Mouse (Mus musculus) kidney, embryonic 14.5 days (tissue): ENCODE results near the gene Abcb9. TPM values are rescaled to one million over a fixed set of nuclear protein-coding genes. Genes with fewer than 3 reads are reported as not detected.

ENCODE experiments used
- ATAC-seq: fragments of 200-750 bp; cut with Nextera tagmentation; 2 replicates; pipeline ENCODE4 v1.8.0; 2017; ENCODE audit warnings: moderate number of reproducible peaks, mild to moderate bottlenecking, moderate TSS enrichment, moderate library complexity; ENCODE audit not compliant: low FRiP score, low TSS enrichment
- H3K27ac ChIP-seq: fragments of 300-500 bp; sonication (generic); 2 replicates; pipeline ENCODE4 v1.5.1; 2014; ENCODE audit warnings: low read depth, mild to moderate bottlenecking, low read length, moderate library complexity, mixed read lengths
- H3K27me3 ChIP-seq: fragments of 300-500 bp; sonication (generic); 2 replicates; pipeline ENCODE4 v1.6.1; 2014; ENCODE audit warnings: mild to moderate bottlenecking, low read length; ENCODE audit not compliant: control insufficient read depth, insufficient read depth
- H3K36me3 ChIP-seq: fragments of 300-500 bp; sonication (generic); 2 replicates; pipeline ENCODE4 v1.6.1; 2014; ENCODE audit warnings: low read length, mixed read lengths; ENCODE audit not compliant: control insufficient read depth, insufficient read depth
- H3K4me1 ChIP-seq: fragments of 300-500 bp; sonication (generic); 2 replicates; pipeline ENCODE4 v1.6.1; 2014; ENCODE audit warnings: low read length, mixed read lengths; ENCODE audit not compliant: control insufficient read depth, insufficient read depth
- H3K4me2 ChIP-seq: fragments of 300-500 bp; sonication (generic); replicated peaks from 2 replicates; pipeline ENCODE4 v1.6.1; 2014; ENCODE audit warnings: low read depth, mild to moderate bottlenecking, low read length
- H3K4me3 ChIP-seq: fragments of 300-500 bp; sonication (generic); 2 replicates; pipeline ENCODE4 v1.5.1; 2014; ENCODE audit warnings: mild to moderate bottlenecking, low read length
- H3K9ac ChIP-seq: fragments of 300-500 bp; sonication (generic); 2 replicates; pipeline ENCODE4 v1.6.1; 2014; ENCODE audit warnings: low read depth, mild to moderate bottlenecking, low read length, moderate library complexity
- H3K9me3 ChIP-seq: fragments of 300-500 bp; sonication (generic); 2 replicates; pipeline ENCODE4 v1.6.1; 2016; ENCODE audit warnings: low read length; ENCODE audit not compliant: control insufficient read depth
- WGBS: fragments of 180-500 bp; shearing (Covaris S2); extraction: QIAGEN DNeasy Blood & Tissue Kit; methylation state at CpG from one replicate; pipeline ENCODE4 v1.1.7; 2014; 5-methylcytosine and 5-hydroxymethylcytosine counted together
- polyA plus RNA-seq: library from polyadenylated mRNA; unstranded; fragments of >200 nt; fragmentation: Nextera tagmentation; extraction: Ambion mirVana; gene quantifications from 2 replicates; pipeline ENCODE4 v1.2.1, GENCODE M21; 2014

Abcb9 gene
- polyA plus RNA-seq, 1 experiment from 2014 or later = 0.97 TPM

GRCm38 (mm10) chr5:124025587-124026441 is 69.8 kb downstream of the Abcb9 start:
- no peaks in the 10 kb centered on the region; the same call in 1 of the 2 replicates for H3K36me3 ChIP-seq
- H3K4me2 ChIP-seq = no peak overlapping the region
- peaks cover 53% of the 10 kb centered on the region for H3K4me1 ChIP-seq
- no peaks in the 10 kb centered on the region for H3K27me3 ChIP-seq
- 77% methylated on average over 15 of the region's 15 CpGs for WGBS
- peak; percentile 30; the same call in 1 of the 2 replicates for ATAC-seq
- H3K27ac ChIP-seq = no peak overlapping the region; the same call in 1 of the 2 replicates
- H3K9me3 ChIP-seq = no peaks in the 10 kb centered on the region
- H3K9ac ChIP-seq = no peak overlapping the region
- H3K4me3 ChIP-seq = no peak overlapping the region

GRCm38 (mm10) chr5:124025146-124025545 is 70.5 kb downstream of the Abcb9 start:
- peaks cover 47% of the 10 kb centered on the region for H3K4me1 ChIP-seq
- no peaks in the 10 kb centered on the region; the same call in 1 of the 2 replicates for H3K36me3 ChIP-seq
- 31% methylated on average over 9 of the region's 9 CpGs for WGBS
- H3K4me2 ChIP-seq = no peak overlapping the region
- H3K27ac ChIP-seq = peak overlapping the region; percentile 47
- H3K9ac ChIP-seq = no peak overlapping the region
- no peak overlapping the region for H3K4me3 ChIP-seq
- H3K27me3 ChIP-seq = no peaks in the 10 kb centered on the region
- H3K9me3 ChIP-seq = no peaks in the 10 kb centered on the region
- ATAC-seq = peak; percentile 13

GRCm38 (mm10) chr5:124024677-124025076 is 70.9 kb downstream of the Abcb9 start:
- Histone ChIP-seq H3K36me3 (no peaks in the 10 kb centered on the region; the same call in 1 of the 2 replicates), H3K9ac (no peak overlapping the region), H3K9me3 (no peaks in the 10 kb centered on the region), H3K4me3 (no peak overlapping the region), H3K27me3 (no peaks in the 10 kb centered on the region), H3K4me1 (peaks cover 42% of the 10 kb centered on the region), H3K4me2 (no peak overlapping the region), H3K27ac (peak overlapping the region; percentile 47)
- WGBS = 63% methylated on average over 6 of the region's 6 CpGs
- ATAC-seq = no peak; the same call in 1 of the 2 replicates

GRCm38 (mm10) chr5:124022365-124022764 is 73.2 kb downstream of the Abcb9 start:
- Histone ChIP-seq H3K4me3 (no peak overlapping the region), H3K4me1 (peaks cover 46% of the 10 kb centered on the region), H3K36me3 (no peaks in the 10 kb centered on the region; the same call in 1 of the 2 replicates), H3K27ac (no peak overlapping the region), H3K4me2 (no peak overlapping the region), H3K27me3 (no peaks in the 10 kb centered on the region), H3K9me3 (no peaks in the 10 kb centered on the region), H3K9ac (no peak overlapping the region)
- ATAC-seq = no peak
- 74% methylated on average over 7 of the region's 7 CpGs for WGBS

GRCm38 (mm10) chr5:124021701-124022100 is 73.9 kb downstream of the Abcb9 start:
- H3K4me1 ChIP-seq = peaks cover 52% of the 10 kb centered on the region
- 92% methylated on average over 11 of the region's 11 CpGs for WGBS
- H3K9ac ChIP-seq = no peak overlapping the region
- H3K4me3 ChIP-seq = no peak overlapping the region
- H3K36me3 ChIP-seq = no peaks in the 10 kb centered on the region; the same call in 1 of the 2 replicates
- H3K9me3 ChIP-seq = no peaks in the 10 kb centered on the region
- no peaks in the 10 kb centered on the region for H3K27me3 ChIP-seq
- H3K4me2 ChIP-seq = no peak overlapping the region
- ATAC-seq = no peak
- no peak overlapping the region for H3K27ac ChIP-seq

- H3K4me3 ChIP-seq = no peak overlapping the region
- WGBS = 89% methylated on average over 11 of the region's 11 CpGs
- no peak overlapping the region for H3K27ac ChIP-seq
- no peak overlapping the region for H3K9ac ChIP-seq
- no peaks in the 10 kb centered on the region for H3K27me3 ChIP-seq
- no peak for ATAC-seq
- H3K4me2 ChIP-seq = no peak overlapping the region
- H3K9me3 ChIP-seq = no peaks in the 10 kb centered on the region
- H3K4me1 ChIP-seq = peaks cover 47% of the 10 kb centered on the region
- H3K36me3 ChIP-seq = no peaks in the 10 kb centered on the region; the same call in 1 of the 2 replicates
Measured at GRCm38 (mm10) chr5:124021148-124021547, 74.5 kb downstream of the Abcb9 start.

GRCm38 (mm10) chr5:124019348-124020216 is 76.0 kb downstream of the Abcb9 start:
- H3K9me3 ChIP-seq = no peaks in the 10 kb centered on the region
- WGBS = 70% methylated on average over 12 of the region's 12 CpGs
- H3K27ac ChIP-seq = no peak overlapping the region; the same call in 1 of the 2 replicates
- no peak for ATAC-seq
- H3K27me3 ChIP-seq = no peaks in the 10 kb centered on the region
- H3K4me2 ChIP-seq = no peak overlapping the region
- H3K4me3 ChIP-seq = no peak overlapping the region
- no peaks in the 10 kb centered on the region; the same call in 1 of the 2 replicates for H3K36me3 ChIP-seq
- H3K9ac ChIP-seq = no peak overlapping the region
- H3K4me1 ChIP-seq = peaks cover 41% of the 10 kb centered on the region

GRCm38 (mm10) chr5:124018651-124019050 is 76.9 kb downstream of the Abcb9 start:
- Histone ChIP-seq H3K27ac (no peak overlapping the region), H3K9ac (no peak overlapping the region), H3K4me3 (no peak overlapping the region), H3K4me2 (no peak overlapping the region), H3K4me1 (peaks cover 46% of the 10 kb centered on the region), H3K36me3 (no peaks in the 10 kb centered on the region; the same call in 1 of the 2 replicates), H3K9me3 (no peaks in the 10 kb centered on the region), H3K27me3 (no peaks in the 10 kb centered on the region)
- WGBS = 77% methylated on average over 9 of the region's 9 CpGs
- no peak for ATAC-seq
